Mouse (Mus musculus) hindbrain, embryonic 14.5 days (tissue): ENCODE data around the gene Ccl2. TPM values are rescaled to one million over a fixed set of nuclear protein-coding genes. Genes with fewer than 3 reads are reported as not detected.

Source experiments
- ATAC-seq: fragments of 200-750 bp; cut with Nextera tagmentation; 2 replicates; pipeline ENCODE4 v1.8.0; 2017; ENCODE audit warnings: moderate number of reproducible peaks, mild to moderate bottlenecking, moderate TSS enrichment, moderate library complexity; ENCODE audit not compliant: low FRiP score
- DNase-seq: peaks from one replicate; pipeline ENCODE4 v3.0.0-alpha.2; 2015; ENCODE audit warnings: low spot score
- H3K27ac ChIP-seq: fragments of 300-500 bp; sonication (generic); 2 replicates; pipeline ENCODE4 v1.5.1; 2014; ENCODE audit warnings: mild to moderate bottlenecking, moderate library complexity
- H3K27me3 ChIP-seq: fragments of 300-500 bp; sonication (generic); 2 replicates; pipeline ENCODE4 v1.6.1; 2014; ENCODE audit warnings: mild to moderate bottlenecking, low read length, mixed read lengths; ENCODE audit not compliant: control insufficient read depth, insufficient read depth
- H3K36me3 ChIP-seq: fragments of 300-500 bp; sonication (generic); replicated peaks from 2 replicates; pipeline ENCODE4 v1.6.1; 2014; ENCODE audit not compliant: control insufficient read depth, insufficient read depth
- H3K4me1 ChIP-seq: fragments of 300-500 bp; sonication (generic); replicated peaks from 2 replicates; pipeline ENCODE4 v1.6.1; 2014; ENCODE audit warnings: antibody characterized with exemption, low read length, mixed read lengths; ENCODE audit not compliant: control insufficient read depth, insufficient read depth
- H3K4me2 ChIP-seq: fragments of 300-500 bp; sonication (generic); replicated peaks from 2 replicates; pipeline ENCODE4 v1.6.1; 2014; ENCODE audit warnings: mild to moderate bottlenecking, moderate library complexity
- H3K4me3 ChIP-seq: fragments of 300-500 bp; sonication (generic); replicated peaks from 2 replicates; pipeline ENCODE4 v1.5.1; 2014; ENCODE audit warnings: mild to moderate bottlenecking, low read length
- H3K9ac ChIP-seq: fragments of 300-500 bp; sonication (generic); 2 replicates; pipeline ENCODE4 v1.6.1; 2014
- H3K9me3 ChIP-seq: fragments of 300-500 bp; sonication (generic); 2 replicates; pipeline ENCODE4 v1.6.1; 2016; ENCODE audit warnings: low read length; ENCODE audit not compliant: control insufficient read depth
- WGBS: fragments of 180-500 bp; shearing (Covaris S2); extraction: QIAGEN DNeasy Blood & Tissue Kit; methylation state at CpG from one replicate; pipeline ENCODE4 v1.1.7; 2014; 5-methylcytosine and 5-hydroxymethylcytosine counted together
- polyA plus RNA-seq: library from polyadenylated mRNA; unstranded; fragments of >200 nt; fragmentation: Nextera tagmentation; extraction: Ambion mirVana; gene quantifications from 2 replicates; pipeline ENCODE4 v1.2.1, GENCODE M21; 2014

Gene Ccl2
- polyA plus RNA-seq, 1 experiment from 2014 or later: 0.78 TPM

DNA sequence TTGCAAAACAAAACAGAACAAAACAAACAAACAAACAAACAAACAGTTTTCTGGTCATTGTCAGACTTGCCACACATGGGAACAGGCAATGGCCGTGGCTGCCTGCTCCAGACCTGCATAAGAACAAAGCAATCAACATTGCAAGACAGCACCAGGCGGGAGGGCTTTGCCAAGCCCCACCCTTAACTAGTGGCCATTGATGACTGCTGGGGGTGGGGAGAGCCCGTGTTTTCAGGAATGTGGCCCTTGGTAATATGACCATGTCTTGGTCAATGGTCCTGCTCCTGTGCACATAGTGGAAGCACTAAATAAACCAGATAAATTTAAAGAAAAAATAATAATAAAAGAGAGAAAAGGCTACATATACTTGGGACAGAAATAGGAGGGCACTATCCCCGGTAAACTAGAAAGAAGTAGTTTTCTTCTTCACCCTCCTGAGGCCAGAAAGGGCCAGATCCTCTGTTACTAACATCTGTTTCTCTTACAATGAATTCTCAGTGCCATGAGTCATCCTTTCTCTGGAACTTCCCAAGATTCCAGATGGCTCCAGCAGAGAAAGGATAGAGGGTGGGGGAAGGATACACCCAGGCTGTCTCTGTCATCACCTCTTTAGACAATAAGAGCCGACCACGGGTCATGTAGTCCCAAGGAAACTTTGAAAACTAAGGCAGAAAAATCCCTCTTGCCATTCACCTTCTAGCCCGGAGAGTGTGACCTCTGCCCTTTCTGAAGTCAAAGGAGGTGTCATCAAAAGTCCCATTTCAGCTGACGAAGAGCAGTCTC, 23.8 kb upstream of the Ccl2 start:
- no peak overlapping the region for H3K27ac ChIP-seq
- no peak overlapping the region for H3K9ac ChIP-seq
- H3K4me1 ChIP-seq: peaks cover 8% of the 10 kb centered on the region
- no peaks in the 10 kb centered on the region for H3K9me3 ChIP-seq
- no peak overlapping the region for H3K4me2 ChIP-seq
- no peaks in the 10 kb centered on the region for H3K27me3 ChIP-seq
- ATAC-seq (no peak), DNase-seq (no peak)
- no peak overlapping the region for H3K4me3 ChIP-seq
- H3K36me3 ChIP-seq: no peaks in the 10 kb centered on the region
- WGBS: 55% methylated on average over 8 of the region's 8 CpGs

DNA sequence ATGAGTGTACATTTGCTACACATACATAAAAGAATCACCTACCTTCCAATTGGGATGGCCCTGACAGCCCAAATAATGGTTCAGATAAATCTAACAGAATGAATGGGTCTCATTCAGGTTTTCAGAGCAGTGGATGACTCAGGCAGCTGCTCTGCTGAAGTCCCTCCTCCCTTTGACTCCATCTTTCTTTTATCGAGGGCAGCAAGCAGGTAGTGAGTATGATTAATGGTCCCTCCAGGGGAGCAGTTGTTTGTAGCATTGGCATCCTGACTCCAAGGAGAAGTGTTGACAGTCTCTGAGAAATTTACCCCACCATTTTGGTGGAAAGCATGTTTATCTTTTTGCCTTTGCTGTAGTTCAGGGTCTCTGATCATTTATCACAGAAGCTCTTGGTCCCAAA, 21.6 kb upstream of the Ccl2 start:
- no peaks in the 10 kb centered on the region for H3K27me3 ChIP-seq
- no peak for DNase-seq
- H3K4me1 ChIP-seq: no peaks in the 10 kb centered on the region
- 50% methylated on average over 1 of the region's 1 CpGs for WGBS
- H3K9ac ChIP-seq: no peak overlapping the region
- H3K9me3 ChIP-seq: no peaks in the 10 kb centered on the region
- no peak for ATAC-seq
- no peak overlapping the region for H3K4me3 ChIP-seq
- no peak overlapping the region for H3K4me2 ChIP-seq
- H3K27ac ChIP-seq: no peak overlapping the region
- H3K36me3 ChIP-seq: no peaks in the 10 kb centered on the region

DNA sequence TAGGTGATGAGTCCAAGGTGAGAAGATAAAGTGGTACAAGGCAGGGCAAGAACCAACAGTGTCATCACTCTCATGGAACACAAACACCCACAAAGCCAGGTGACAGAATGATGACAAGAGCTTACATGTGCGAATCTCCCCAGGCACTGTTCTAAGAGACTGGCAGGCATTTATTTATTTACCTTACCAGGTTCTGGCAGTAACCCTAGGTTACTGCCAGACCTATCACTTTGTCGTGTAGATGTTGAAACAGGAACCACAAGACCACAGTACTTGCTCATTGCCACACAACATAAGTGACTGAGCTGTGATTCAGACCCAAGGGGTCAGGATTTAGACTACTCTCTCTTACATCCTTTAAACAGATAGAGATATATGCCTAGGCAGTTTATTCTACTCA, 20.3 kb upstream of the Ccl2 start:
- Histone ChIP-seq H3K36me3 (no peaks in the 10 kb centered on the region), H3K4me2 (no peak overlapping the region), H3K27ac (no peak overlapping the region), H3K4me1 (no peaks in the 10 kb centered on the region), H3K27me3 (no peaks in the 10 kb centered on the region), H3K4me3 (no peak overlapping the region), H3K9me3 (no peaks in the 10 kb centered on the region), H3K9ac (no peak overlapping the region)
- ATAC-seq: no peak
- 79% methylated on average over 2 of the region's 2 CpGs for WGBS
- no peak for DNase-seq

DNA sequence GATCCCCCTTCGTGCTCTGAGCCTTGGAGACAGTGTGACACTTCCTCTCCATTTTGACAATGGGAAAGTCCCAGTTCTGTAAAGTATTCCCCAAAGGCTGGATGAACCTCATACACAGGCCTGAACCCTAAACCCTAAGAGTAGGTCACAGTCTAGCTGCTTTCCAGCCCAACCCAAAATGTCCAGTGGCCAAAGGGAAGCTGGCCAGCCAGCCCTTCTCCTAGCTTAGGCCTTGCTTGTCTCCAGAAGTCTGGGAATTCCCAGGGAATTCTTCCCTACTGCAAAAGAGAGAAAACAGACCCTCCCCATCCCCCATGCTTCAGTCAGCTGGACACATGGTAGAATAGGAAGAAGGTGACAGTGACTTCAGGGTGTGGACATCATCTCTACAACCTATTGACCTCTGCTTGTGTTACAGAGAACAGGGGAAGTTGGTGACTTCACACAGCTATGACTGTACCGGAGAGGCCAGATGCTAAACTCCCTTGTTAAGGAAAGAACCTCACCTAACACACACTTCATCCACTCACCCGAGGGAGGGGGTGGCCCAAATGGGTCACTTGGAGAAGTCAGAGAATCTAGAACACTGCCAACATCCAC, 19.1 kb upstream of the Ccl2 start:
- Histone ChIP-seq H3K4me2 (no peak overlapping the region), H3K9ac (no peak overlapping the region)

DNA sequence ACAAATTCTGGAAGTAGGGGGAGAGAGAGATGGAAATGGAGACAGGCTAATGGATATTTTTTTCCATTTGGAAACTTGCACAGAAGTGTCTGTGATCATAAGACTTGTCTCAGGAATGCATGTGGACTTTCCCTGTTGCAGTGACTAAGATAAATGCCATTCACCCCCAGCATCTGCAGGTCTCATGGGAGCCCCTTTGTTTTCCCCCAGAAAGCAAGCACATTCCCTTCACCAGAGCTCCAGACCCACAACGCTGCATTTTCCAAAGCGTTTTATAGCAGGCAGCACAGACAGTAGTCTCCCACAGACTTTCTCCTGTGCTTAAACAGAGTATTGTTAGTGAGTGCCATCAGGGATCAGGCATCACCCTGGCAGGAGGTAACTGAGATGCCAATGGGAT, 16.0 kb upstream of the Ccl2 start:
- Histone ChIP-seq H3K36me3 (no peaks in the 10 kb centered on the region), H3K4me3 (no peak overlapping the region), H3K4me1 (no peaks in the 10 kb centered on the region), H3K27ac (no peak overlapping the region), H3K27me3 (no peaks in the 10 kb centered on the region), H3K4me2 (no peak overlapping the region), H3K9me3 (no peaks in the 10 kb centered on the region), H3K9ac (no peak overlapping the region)
- DNase-seq (no peak), ATAC-seq (no peak)
- WGBS: 25% methylated on average over 2 of the region's 2 CpGs

More for the DNA sequence above, 19.1 kb upstream of the Ccl2 start:
- DNase-seq (no peak), ATAC-seq (no peak)
- no peak overlapping the region for H3K27ac ChIP-seq
- H3K9me3 ChIP-seq: no peaks in the 10 kb centered on the region
- WGBS: 76% methylated on average over 3 of the region's 3 CpGs
- no peaks in the 10 kb centered on the region for H3K36me3 ChIP-seq
- no peaks in the 10 kb centered on the region for H3K27me3 ChIP-seq
- H3K4me1 ChIP-seq: no peaks in the 10 kb centered on the region
- H3K4me3 ChIP-seq: no peak overlapping the region

DNA sequence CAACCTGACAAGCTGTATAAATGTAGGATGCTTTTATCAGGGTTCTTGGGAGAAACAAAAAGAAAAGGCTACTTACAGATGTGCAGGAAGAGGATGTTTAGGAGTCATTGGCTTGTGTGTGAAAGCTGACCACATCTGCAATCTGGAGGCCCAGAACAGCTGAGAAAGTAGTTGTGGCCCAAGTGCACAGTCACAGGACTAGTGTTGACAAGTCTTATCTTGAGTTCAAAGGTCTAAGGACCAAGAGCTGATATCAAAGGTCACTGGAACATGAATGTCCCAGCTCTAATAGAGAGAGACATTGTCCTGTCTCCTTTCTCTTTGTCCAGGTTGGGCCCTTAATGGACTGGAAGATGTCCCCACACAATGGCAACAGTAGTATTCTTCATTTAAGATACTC, 15.6 kb upstream of the Ccl2 start:
- Histone ChIP-seq H3K36me3 (no peaks in the 10 kb centered on the region), H3K27me3 (no peaks in the 10 kb centered on the region), H3K9me3 (no peaks in the 10 kb centered on the region), H3K27ac (no peak overlapping the region), H3K4me2 (no peak overlapping the region), H3K4me3 (no peak overlapping the region), H3K9ac (no peak overlapping the region), H3K4me1 (no peaks in the 10 kb centered on the region)
- ATAC-seq: no peak
- no peak for DNase-seq

DNA sequence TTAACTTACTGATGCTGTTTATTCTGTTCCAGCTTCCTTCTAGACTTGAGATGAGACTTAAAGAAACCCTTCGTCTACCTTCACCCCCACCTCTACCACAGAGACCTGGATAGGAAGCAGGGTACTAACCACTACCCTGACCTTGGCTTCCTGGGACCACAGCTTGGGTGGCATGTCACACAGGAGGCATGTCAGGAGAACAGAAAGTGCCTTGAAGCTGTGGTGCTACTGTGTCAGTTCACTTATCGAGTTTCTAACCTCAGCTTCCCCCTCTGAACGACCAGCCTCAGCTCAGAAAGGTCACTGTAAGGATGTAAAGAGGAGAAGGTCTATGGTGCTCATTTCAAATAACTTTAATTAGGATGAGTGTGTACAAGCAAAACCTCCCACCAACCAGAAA, 14.0 kb upstream of the Ccl2 start:
- H3K9me3 ChIP-seq: no peaks in the 10 kb centered on the region
- H3K36me3 ChIP-seq: no peaks in the 10 kb centered on the region
- H3K4me2 ChIP-seq: no peak overlapping the region
- DNase-seq (no peak), ATAC-seq (no peak)
- no peaks in the 10 kb centered on the region for H3K27me3 ChIP-seq
- no peak overlapping the region for H3K9ac ChIP-seq
- H3K4me3 ChIP-seq: no peak overlapping the region
- H3K27ac ChIP-seq: no peak overlapping the region
- no peaks in the 10 kb centered on the region for H3K4me1 ChIP-seq
- 74% methylated on average over 3 of the region's 3 CpGs for WGBS

DNA sequence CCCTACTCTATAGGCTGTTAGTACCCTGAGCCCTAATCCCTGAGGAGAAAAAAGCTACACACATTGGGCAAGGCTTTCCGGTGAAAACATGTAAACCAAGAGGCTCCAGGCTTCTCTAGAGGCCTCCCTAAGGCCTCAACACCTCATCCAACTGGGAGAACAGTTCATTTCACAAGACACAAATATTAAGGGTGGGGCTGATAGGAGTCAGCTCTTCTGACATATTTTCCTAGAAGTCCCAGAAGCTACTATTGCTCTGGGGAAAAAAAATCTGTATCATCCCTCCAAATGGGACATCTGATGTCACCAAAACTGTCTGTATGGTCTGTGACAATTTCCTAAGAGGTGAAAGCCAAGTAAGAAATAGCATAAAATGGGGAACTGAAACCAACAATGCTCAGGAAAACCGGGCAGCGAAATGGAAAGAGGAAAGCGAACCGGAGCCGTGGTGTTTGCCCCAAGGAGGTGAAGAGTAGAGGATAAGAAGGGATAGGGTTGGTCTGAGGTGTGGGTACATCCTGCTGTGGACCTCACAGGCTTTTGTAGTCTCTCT, 12.8 kb upstream of the Ccl2 start:
- ATAC-seq: no peak
- Histone ChIP-seq H3K4me2 (no peak overlapping the region), H3K27me3 (no peaks in the 10 kb centered on the region), H3K27ac (no peak overlapping the region), H3K9ac (no peak overlapping the region), H3K9me3 (no peaks in the 10 kb centered on the region), H3K4me1 (no peaks in the 10 kb centered on the region), H3K36me3 (no peaks in the 10 kb centered on the region), H3K4me3 (no peak overlapping the region)
- no peak for DNase-seq
- 95% methylated on average over 6 of the region's 6 CpGs for WGBS

DNA sequence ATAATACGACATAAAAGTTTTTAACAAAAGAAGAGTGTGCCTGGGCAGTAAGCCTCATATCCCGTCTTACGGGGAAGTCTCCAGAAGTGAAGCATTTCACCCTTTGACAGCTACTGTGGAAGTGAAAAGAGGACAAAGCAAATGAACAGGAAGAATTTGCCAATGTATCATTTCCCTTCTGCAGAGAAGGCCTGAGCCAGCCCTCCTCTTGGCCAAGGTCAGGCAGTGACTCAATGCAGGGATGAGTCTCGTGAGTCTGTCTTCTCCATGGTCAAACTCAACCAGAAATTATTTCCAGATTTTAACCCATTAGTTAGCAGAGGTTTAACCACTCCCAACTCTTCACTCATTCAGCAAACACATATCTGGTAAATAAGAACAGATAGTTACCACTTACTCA, 11.6 kb upstream of the Ccl2 start:
- H3K4me1 ChIP-seq: no peaks in the 10 kb centered on the region
- H3K4me2 ChIP-seq: no peak overlapping the region
- ATAC-seq (no peak), DNase-seq (no peak)
- H3K4me3 ChIP-seq: no peak overlapping the region
- H3K36me3 ChIP-seq: no peaks in the 10 kb centered on the region
- no peak overlapping the region for H3K9ac ChIP-seq
- 81% methylated on average over 4 of the region's 4 CpGs for WGBS
- no peaks in the 10 kb centered on the region for H3K9me3 ChIP-seq
- H3K27ac ChIP-seq: no peak overlapping the region
- no peaks in the 10 kb centered on the region for H3K27me3 ChIP-seq
